Mouse (Mus musculus): ENCODE data around the gene Grin2b. TPM values are rescaled to one million over a fixed set of nuclear protein-coding genes. Genes with fewer than 3 reads are reported as not detected.
A peak's percentile ranks its signal among the peaks of the same experiment; 100 is the strongest.

Grin2b gene
- total RNA-seq, 2 experiments from 2014 or later: under 0.01 TPM; not detected in 1

- DNase-seq: no peak
These were observed 73.1 kb downstream of the Grin2b start for GRCm38 (mm10) chr6:136100241-136100640.

GRCm38 (mm10) chr6:136096269-136096668 lies 77.0 kb downstream of the Grin2b start:
- DNase-seq: no peak

- DNase-seq: no peak
These were observed 93.1 kb downstream of the Grin2b start for GRCm38 (mm10) chr6:136079991-136080734.

DNA sequence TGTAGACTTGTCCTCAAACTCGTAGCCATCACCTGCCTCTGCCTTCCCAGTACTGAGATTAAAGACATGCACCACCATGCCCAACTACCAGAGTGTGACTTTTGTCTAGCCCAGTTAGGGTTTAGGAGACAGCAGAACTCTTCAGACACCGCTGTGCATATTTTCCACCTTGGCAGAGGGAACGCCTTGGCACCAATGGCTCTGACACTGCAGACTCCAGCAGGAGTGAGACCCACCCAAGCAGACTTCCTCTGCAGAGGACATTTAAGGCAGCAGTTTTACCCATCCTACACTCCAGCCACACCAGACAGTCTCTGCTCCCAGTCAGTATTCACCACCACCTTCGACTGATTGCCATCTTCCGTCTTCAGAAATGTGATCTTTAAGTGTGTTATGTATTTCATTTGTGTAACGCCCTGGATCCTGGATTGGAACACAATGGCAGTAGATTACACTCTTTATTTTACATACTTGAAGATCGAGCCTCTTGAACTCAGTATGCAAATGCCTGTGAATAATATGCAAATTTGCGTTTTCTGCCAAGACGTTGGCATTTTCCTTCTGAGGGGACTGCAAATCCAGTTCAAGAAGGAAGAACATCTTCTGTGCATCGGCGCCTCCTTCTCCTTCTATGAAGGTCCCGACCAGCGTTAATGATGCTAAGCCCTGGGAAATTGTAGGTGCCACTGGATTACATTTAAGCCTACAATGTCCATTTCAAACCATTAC lies 100.8 kb downstream of the Grin2b start:
- DNase-seq: no peak

GRCm38 (mm10) chr6:136070101-136070500 lies 103.2 kb downstream of the Grin2b start:
- DNase-seq: no peak

- DNase-seq: no peak
These were observed 120.0 kb downstream of the Grin2b start for GRCm38 (mm10) chr6:136053346-136053745.

DNA sequence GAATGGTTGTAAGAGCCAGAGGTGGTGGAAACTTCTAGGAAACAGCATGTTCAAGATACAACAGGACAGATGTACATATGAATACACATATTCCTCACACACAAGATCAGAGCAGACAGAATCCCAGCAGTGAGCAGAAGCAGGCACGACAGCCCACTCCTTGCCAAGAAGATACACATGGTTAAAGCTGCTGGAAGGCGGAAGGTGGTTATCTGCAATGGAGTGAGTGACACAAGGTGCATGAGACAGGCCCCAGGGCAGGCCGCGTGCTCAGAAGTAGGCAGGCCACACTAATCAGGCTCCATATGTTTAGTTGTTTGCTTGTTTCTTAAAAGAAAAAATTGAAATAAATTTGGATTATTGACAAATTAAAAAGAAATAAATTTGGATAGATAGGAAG lies 123.0 kb downstream of the Grin2b start:
- no peak for DNase-seq

- DNase-seq: no peak
These were observed 125.2 kb downstream of the Grin2b start for GRCm38 (mm10) chr6:136048084-136048483.

DNA sequence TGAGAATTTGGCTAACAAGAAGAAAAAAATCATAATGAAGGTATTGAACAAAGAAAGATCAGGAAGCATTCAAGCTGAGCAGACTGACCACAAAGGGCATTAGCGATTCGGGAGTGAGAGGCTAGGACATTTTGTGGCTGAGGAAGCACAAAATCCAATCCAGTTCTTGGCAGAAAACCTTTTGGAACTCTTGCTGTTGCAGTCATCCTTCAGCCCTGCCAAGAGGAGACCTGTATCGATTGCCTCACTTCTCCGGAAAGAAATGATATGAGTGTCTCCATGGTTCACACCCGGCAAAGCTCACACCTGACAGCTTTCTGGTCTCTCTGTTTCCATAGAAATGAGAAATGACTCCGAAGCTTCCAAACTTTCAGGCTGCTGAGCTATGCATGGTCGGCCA lies 127.2 kb downstream of the Grin2b start:
- no peak for DNase-seq

DNA sequence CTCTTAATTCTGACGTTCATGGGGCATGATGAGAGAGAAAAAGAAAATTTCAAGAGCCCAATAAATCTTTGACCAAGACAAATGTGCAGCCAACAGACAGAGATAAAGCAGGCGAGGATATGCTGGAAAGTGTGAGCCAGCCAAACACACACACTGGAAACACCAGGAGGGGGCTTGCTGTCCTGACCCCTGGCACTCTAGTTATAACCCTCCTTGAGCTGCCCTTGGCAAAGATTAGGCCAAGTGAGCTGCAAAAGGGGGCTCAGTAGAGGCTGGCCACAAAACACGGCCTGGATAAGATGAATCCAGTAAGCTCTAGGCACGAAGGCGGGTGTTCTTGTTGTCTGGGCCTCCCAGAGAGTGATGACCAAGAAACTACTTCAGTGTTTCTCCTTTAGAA lies 128.8 kb downstream of the Grin2b start:
- DNase-seq: no peak

GRCm38 (mm10) chr6:136042375-136042774 lies 130.9 kb downstream of the Grin2b start:
- no peak for DNase-seq

GRCm38 (mm10) chr6:136041821-136042220 lies 131.5 kb downstream of the Grin2b start:
- no peak for DNase-seq

- DNase-seq: no peak
These were observed 132.4 kb downstream of the Grin2b start for GRCm38 (mm10) chr6:136040931-136041330.

- no peak for DNase-seq
These were observed 143.9 kb downstream of the Grin2b start for GRCm38 (mm10) chr6:136029235-136029939.

DNA sequence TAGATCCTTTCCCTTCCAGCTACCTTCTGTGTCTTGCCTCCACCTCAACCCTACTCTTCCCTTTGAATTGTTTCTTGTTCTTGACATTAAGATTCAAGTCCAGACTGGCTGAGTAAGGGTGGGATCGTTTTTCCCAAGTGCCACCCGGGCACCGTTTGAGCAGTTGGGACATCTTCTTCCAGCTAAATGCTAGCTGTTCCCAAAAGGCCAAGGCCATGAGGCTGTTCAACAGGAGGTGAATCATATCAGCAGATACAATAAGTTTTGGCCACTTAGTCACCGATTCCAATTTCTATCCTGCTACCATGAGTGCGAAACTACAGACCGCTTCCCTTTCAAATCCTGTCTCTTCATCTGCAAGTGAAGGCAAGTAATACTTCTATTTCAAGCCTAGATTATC lies 146.4 kb downstream of the Grin2b start:
- DNase-seq: no peak

GRCm38 (mm10) chr6:136025801-136026200 lies 147.5 kb downstream of the Grin2b start:
- no peak for DNase-seq

- no peak for DNase-seq
These were observed 152.9 kb downstream of the Grin2b start for GRCm38 (mm10) chr6:136020460-136020859.

GRCm38 (mm10) chr6:136018962-136019361 lies 154.3 kb downstream of the Grin2b start:
- no peak for DNase-seq

GRCm38 (mm10) chr6:136013556-136014380 lies 159.5 kb downstream of the Grin2b start:
- DNase-seq: no peak

- no peak for DNase-seq
These were observed 161.8 kb downstream of the Grin2b start for GRCm38 (mm10) chr6:136011533-136011932.

DNA sequence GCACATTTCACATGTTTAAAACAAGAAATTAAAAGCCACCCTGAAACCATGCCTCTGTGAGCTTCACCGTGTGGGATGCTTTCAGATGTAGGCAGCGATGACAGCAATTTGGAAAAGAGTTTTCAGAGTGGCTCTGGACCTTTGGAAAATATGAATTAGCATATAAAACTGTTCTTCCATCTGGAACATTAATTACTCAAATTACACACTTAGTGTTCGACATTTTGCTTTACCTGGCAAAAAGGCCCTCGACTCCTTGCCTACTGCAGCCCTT lies 162.3 kb downstream of the Grin2b start:
- no peak for DNase-seq

DNA sequence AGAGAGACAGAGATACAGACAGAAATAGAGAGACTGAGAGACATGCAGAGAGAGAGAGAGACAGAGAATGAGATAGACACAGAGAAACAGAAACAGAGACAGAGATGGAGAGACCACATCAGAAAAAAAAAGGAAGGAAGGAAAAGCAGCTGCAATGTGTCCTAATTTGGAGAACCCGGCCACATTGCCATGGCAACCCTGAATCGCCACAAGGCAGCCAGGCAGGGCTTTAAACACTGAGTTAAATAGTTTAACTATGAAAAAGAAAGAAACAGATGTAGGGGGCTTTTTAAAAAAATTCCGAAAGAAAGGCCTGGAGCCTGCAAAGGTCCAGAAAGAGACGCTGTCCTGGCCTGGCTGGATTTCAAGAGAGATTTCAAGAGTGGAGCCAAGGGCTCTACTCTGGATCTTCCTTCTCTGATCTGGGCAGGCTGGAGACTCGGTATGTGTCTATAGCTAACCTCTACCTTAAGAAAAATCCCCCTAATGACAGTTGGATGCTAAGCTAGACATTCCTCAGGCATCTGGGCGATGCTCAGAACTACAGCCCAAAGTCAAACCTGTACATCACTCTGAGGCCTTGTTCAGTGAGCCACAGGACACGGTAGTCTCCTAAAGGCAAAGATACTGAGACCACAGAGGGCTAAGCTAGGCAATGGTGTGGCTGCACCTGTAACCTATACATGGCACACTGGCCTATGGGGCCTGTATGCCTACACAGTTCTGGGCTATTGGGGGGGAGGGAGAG lies 162.8 kb downstream of the Grin2b start:
- DNase-seq: peak in 1 of 2 experiments; percentile 7

Data from heart, adult 18-20 months (tissue).